Mouse (Mus musculus) small intestine, adult 2 months (tissue): ENCODE data around the gene Sema4g. TPM values are rescaled to one million over a fixed set of nuclear protein-coding genes. Genes with fewer than 3 reads are reported as not detected.
A peak's percentile ranks its signal among the peaks of the same experiment; 100 is the strongest.

Source experiments
- H3K27ac ChIP-seq: fragments of 200-500 bp; 2 replicates; pipeline ENCODE4 v1.5.1; 2012; ENCODE audit warnings: low read depth, low read length, control low read depth, inconsistent platforms; ENCODE audit not compliant: insufficient read depth
- H3K27me3 ChIP-seq: fragments of 200-500 bp; 2 replicates; pipeline ENCODE4 v1.6.1; 2012; ENCODE audit warnings: mild to moderate bottlenecking, moderate library complexity, low read length, inconsistent platforms; ENCODE audit not compliant: control insufficient read depth, insufficient read depth
- H3K36me3 ChIP-seq: fragments of 200-500 bp; 2 replicates; pipeline ENCODE4 v1.6.1; 2012; ENCODE audit warnings: mild to moderate bottlenecking, low read length, control low read depth, inconsistent platforms; ENCODE audit not compliant: control insufficient read depth, insufficient read depth
- H3K4me1 ChIP-seq: fragments of 200-500 bp; 2 replicates; pipeline ENCODE4 v1.6.1; 2012; ENCODE audit warnings: low read length, inconsistent platforms, mixed read lengths; ENCODE audit not compliant: control insufficient read depth, insufficient read depth, insufficient read length
- H3K4me3 ChIP-seq: fragments of 200-500 bp; 2 replicates; pipeline ENCODE4 v1.5.1; 2012; ENCODE audit warnings: low read depth, mild to moderate bottlenecking, control low read depth, inconsistent platforms, low read length, moderate library complexity
- CTCF ChIP-seq: fragments of 200-500 bp; IDR thresholded peaks from 2 replicates; pipeline ENCODE4 v1.5.1; 2012; ENCODE audit warnings: low read depth, mild to moderate bottlenecking, control low read depth, inconsistent platforms, low read length, moderate library complexity, mixed read lengths; ENCODE audit not compliant: insufficient replicate concordance, insufficient read length; ENCODE audit errors: extremely low read depth
- POLR2A ChIP-seq: fragments of 200-500 bp; IDR thresholded peaks from 2 replicates; pipeline ENCODE4 v1.6.1; 2012; ENCODE audit warnings: low read depth, mild to moderate bottlenecking, control low read depth, inconsistent platforms, low read length, moderate library complexity
- WGBS: fragments of 180-500 bp; shearing (Covaris S2); methylation state at CpG from one replicate; pipeline ENCODE4 v1.1.7; 2018; 5-methylcytosine and 5-hydroxymethylcytosine counted together
- polyA plus RNA-seq: library from polyadenylated mRNA; depleted of rRNA; stranded (reverse); fragments of >200 nt; gene quantifications from 2 replicates; pipeline ENCODE4 v1.2.3, GENCODE M21; 2012

Gene Sema4g
- polyA plus RNA-seq, 1 experiment = 344 TPM

DNA sequence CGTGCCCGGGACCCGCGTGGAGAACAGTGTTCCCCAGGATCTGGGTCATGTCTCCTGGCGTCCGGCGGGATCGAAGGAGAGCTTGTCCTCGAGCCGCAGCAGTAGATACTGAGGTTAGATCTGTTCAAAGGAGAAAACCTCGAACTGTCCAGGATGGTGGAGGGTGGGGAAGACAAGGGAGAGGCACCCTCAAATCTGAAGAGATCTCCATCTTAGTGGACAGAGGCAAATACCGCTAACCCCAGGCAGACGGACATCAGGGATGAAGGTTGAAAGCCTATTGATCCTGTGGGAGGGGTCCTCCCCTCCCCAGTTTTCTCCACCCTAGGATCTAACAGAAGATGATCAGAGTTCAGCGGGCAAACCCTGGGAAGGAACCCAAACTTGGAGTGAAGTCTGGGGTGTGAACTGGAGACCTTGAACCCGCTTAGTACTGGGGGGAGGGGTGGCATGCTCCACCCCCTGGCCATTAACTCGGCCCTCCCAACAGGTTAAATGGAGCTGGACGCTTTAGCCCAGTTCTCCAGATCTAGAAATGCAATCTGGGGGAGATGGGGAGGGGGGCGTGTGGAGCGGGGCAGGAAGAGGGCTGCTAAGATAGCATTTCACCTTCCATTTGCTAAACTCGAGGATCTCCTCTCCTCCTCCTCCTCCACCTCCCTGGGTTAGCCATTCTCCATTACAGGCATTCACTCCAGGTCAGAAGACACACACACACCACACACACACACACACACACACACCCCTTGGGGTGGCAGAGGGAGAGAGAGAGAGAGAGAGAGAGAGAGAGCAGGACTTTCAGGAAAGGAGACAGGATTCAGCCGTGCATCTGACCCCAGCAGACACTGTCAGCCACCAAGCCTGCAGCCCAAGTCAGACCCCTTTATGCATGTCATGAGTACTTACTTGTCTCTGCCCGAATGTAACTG, 930 bp downstream of the Sema4g start:
- 8% methylated on average over 22 of the region's 22 CpGs for WGBS
- Histone ChIP-seq H3K4me1 (peaks cover 39% of the 10 kb centered on the region), H3K27me3 (no peaks in the 10 kb centered on the region; the same call in 1 of the 2 replicates), H3K4me3 (peak overlapping the region; percentile 89), H3K27ac (peak overlapping the region; percentile 98), H3K36me3 (peaks cover 18% of the 10 kb centered on the region)
- TF ChIP-seq CTCF = no peak
- TF ChIP-seq POLR2A = no peak

DNA sequence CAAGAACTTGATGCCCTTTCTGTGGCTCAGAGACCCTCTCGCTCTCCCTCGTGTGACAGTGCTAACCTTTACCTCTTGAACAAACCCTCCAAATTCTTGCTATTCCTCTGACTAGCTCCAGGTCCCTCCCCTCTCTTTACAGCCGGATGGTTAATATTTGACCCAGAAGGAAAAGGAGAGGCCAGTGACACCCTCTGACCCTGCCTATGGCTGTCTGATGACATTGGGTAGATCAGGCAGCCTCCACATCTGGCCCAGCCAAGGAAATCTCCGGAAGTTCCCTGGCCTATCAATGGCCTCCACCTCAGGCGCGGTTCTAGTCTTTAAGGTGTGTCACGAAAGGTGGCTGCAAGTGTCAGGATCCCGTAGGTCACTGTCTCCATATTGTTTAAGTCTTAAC, 2.1 kb downstream of the Sema4g start:
- Histone ChIP-seq H3K27ac (peak overlapping the region; percentile 98), H3K4me3 (peak overlapping the region; percentile 47), H3K36me3 (peaks cover 24% of the 10 kb centered on the region), H3K4me1 (peaks cover 30% of the 10 kb centered on the region), H3K27me3 (no peaks in the 10 kb centered on the region; the same call in 1 of the 2 replicates)
- WGBS = 27% methylated on average over 8 of the region's 8 CpGs
- no peak for TF ChIP-seq CTCF
- TF ChIP-seq POLR2A = no peak

DNA sequence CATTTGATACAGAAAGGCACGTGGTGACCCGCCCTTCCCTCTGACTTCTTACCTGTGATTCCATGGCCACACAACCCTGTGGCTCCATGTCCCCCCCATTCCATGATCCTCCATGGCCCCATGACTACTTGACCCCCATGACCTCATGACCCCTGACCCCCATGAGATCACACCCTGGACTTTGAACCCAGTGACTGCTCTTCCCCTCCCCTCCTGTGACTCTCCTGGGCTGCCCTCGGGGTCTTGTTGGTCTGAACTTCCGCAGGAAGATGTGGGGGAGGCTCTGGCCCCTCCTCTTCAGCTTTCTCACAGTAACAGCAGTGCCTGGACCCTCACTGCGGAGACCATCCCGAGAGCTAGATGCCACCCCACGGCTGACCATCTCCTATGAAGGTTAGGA, 3.3 kb downstream of the Sema4g start:
- WGBS = 61% methylated on average over 7 of the region's 7 CpGs

DNA sequence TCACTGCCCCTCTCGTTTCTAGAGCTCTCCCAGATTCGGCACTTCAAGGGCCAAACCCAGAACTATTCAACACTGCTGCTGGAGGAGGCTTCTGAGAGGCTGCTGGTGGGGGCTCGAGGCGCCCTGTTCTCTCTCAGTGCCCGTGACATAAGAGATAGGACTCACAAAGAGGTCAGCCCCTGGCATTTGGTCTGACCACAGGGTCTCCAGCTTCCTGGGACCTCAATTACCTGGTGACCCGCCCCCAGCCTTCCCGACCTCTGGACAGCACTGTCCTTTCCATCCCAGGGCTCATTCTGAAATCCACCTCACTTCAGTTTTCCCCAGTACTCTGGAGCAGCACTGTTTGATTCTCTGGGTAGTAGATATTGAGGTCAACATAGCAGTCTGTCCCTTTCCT, 3.8 kb downstream of the Sema4g start:
- WGBS = 76% methylated on average over 7 of the region's 7 CpGs
- peaks cover 38% of the 10 kb centered on the region for H3K36me3 ChIP-seq

More for the DNA sequence above, 3.3 kb downstream of the Sema4g start:
- H3K27ac ChIP-seq = no peak overlapping the region
- H3K4me1 ChIP-seq = peaks cover 20% of the 10 kb centered on the region
- H3K36me3 ChIP-seq = peaks cover 35% of the 10 kb centered on the region
- TF ChIP-seq CTCF (no peak), POLR2A (no peak)
- no peaks in the 10 kb centered on the region; the same call in 1 of the 2 replicates for H3K27me3 ChIP-seq
- H3K4me3 ChIP-seq = no peak overlapping the region

DNA sequence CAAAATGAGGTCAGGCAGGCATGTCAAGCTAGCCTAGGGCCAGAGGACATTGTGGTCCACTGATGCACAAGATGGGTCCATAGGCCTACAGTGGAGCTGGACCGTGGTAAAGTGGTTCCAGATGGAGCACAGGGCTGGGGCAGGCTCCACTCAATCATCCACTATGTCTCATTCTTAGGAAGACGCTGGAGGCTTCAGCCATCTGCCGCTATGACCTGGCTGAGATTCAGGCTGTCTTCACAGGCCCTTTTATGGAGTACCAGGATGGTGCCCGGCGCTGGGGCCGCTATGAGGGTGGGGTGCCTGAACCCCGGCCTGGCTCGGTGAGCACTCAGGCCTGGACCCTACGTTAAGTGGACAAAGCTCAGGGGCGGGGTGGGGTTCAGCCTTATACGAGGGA, 8.9 kb downstream of the Sema4g start:
- Histone ChIP-seq H3K27me3 (no peaks in the 10 kb centered on the region), H3K27ac (no peak overlapping the region), H3K4me3 (no peak overlapping the region), H3K36me3 (peaks cover 72% of the 10 kb centered on the region), H3K4me1 (no peaks in the 10 kb centered on the region; the same call in 1 of the 2 replicates)
- TF ChIP-seq POLR2A = no peak
- no peak for TF ChIP-seq CTCF
- 78% methylated on average over 11 of the region's 11 CpGs for WGBS

More for the DNA sequence above, 3.8 kb downstream of the Sema4g start:
- H3K27ac ChIP-seq = no peak overlapping the region
- peaks cover 20% of the 10 kb centered on the region for H3K4me1 ChIP-seq
- TF ChIP-seq CTCF (no peak), POLR2A (no peak)
- no peaks in the 10 kb centered on the region; the same call in 1 of the 2 replicates for H3K27me3 ChIP-seq
- H3K4me3 ChIP-seq = no peak overlapping the region

DNA sequence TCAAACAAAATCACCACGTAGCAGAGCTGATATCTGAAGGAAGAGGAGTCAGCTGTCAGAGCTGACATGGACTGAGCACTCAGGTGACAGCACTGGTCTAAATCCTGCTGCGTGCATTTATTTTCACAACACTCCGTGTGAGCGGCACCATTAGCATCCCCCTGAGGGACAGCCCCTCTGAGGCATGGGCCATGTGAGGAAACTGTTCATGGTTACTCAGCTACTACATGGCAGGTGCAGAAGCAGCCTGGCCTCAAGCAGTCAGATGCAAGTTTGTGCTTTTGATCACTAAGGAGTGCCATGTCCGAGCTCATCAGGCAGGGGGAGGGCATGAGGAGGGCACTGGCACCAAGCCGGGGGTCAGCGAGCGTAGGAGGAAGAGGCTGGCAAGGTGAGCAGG, 10.7 kb downstream of the Sema4g start:
- TF ChIP-seq CTCF = no peak
- no peak for TF ChIP-seq POLR2A
- H3K4me3 ChIP-seq = no peak overlapping the region
- H3K27ac ChIP-seq = no peak overlapping the region
- H3K4me1 ChIP-seq = no peaks in the 10 kb centered on the region
- peaks cover 76% of the 10 kb centered on the region for H3K36me3 ChIP-seq
- H3K27me3 ChIP-seq = no peaks in the 10 kb centered on the region
- 87% methylated on average over 8 of the region's 8 CpGs for WGBS

DNA sequence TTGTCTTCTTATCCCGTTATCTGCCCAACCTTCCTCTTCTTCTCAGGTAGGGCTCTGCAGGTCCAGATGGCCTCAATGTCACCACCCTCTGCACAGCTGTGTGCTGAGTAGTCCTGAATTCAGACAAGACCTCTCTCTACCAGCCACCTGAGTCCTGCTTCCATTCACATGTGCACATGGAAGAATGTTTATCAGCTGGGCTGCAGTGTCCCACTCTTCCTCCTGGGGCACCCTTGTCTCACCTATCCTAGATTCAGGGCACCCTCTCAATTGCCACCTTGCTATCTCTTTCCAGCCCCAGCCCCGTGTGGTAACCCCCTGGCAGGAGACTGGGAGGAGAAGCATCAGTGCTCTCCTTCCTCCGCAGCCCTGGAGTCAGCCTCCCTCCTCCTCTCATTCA, 13.4 kb downstream of the Sema4g start:
- Histone ChIP-seq H3K27ac (no peak overlapping the region), H3K4me1 (peaks cover 12% of the 10 kb centered on the region; the same call in 1 of the 2 replicates), H3K36me3 (peaks cover 58% of the 10 kb centered on the region), H3K4me3 (no peak overlapping the region), H3K27me3 (no peaks in the 10 kb centered on the region)
- TF ChIP-seq CTCF (no peak), POLR2A (no peak)
- 55% methylated on average over 3 of the region's 3 CpGs for WGBS
